Mouse (Mus musculus) kidney, adult 8-10 months (tissue): ENCODE results near the gene Ccdc62.

Experiments
- DNase-seq, 2 experiments: peaks; one replicate each; pipeline ENCODE4 v3.0.0; 2022

Gene Ccdc62

GRCm38 (mm10) chr5:123938479-123938878, 8.0 kb downstream of the Ccdc62 start:
- DNase-seq, result no peak

DNA sequence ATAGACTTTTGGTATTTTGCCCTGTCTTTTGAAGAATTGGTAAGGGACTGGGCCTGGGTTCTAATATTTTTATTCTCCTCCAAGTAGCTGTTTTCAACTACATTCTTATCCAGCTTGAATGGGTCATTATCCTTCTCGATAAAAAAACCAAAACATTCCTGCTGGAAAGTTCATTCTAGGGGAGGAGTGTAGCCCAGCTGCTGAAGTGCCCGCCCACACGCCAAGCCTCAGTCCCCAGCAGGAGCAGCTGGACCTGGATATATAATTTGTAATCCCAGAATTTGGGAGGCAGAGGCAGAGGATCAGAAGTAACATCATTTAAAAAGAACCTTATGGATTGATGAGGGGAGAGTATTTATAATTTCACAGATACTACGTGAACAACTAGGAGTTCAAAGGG, 16.1 kb downstream of the Ccdc62 start:
- no peak for DNase-seq

DNA sequence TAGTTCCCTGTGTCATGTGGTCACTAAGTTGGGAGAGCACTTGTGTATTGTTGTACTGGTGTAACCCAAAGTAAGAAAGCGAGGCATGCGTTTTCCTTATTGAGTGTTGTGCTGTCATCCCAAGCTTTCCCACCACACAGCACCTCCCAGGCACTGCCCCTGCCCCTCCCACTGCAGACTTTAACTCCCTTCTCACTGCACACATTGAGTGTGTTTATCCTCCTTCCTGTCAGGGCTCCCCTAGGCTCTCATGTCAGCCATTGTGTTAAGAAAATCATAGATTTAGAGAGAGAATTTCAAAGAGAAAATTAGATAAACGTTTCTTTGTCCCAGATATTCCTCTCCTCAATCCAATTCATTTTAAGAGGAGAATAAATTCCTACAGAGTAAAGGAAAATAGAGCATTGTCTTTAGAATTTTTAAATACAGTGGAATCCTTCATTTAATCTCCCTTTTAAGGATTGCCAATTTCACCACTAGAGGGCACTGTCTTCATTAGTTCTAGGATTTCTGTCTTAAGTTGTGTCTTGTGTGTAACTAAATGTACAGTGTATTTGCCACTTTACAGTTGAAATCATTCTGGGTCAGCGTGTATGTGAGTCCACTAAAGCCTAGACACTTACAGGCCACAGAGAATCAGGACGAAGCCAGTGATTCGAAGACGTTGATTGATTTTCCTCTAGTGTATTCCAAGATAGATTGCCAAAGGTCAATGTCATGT, 16.7 kb downstream of the Ccdc62 start:
- peak in 1 of 2 experiments; percentile 42 for DNase-seq

DNA sequence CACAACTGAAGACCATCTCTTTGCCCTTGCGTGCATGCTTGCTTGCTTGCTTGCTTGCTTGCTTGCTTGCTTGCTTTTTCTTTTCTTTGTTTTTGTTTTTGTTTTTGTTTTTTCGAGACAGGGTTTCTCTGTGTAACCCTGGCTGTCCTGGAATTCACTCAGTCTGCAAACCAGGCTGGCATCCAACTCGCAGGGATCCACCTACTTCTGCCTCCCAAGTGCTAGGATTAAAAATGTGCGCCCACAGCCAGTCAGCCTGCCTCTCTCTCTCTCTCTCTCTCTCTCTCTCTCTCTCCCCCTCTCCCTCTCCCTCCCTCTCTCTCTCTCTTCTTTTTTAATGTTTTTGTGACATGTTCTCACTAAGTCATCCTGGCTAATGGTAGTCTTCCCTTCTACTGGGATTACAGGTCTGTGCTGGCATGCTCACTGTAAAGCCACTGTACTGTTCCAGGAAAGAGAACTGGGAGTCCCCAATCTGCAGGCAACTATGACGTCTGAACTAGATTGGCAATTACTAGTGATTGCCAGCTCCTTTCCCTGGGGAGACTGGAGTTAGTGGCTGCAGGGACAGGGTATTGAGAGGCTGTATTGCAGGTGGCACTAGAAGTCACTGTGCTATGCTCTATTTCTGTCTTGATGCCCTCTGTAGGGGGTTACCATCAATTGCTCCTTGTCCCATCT, 22.0 kb downstream of the Ccdc62 start:
- DNase-seq, result no peak

DNA sequence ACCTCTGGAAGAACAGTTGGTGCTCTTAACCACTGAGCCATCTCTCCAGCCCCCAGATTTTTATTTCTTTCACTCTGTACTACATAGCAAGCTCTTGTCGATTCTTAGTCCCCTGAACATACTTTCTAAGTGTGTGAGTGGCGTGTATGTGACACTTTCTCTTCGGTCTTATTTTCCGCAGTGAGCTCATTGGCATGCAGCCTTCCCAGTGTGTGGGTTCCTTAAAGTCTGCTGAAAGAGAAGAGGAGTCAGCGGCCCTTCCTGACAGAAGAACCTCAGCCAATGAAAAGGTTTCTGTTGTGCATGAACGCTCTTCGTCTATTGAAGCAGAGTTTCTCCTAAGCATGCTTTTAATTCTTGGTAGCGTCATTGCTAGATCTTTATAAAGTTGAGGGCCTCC, 26.7 kb downstream of the Ccdc62 start:
- DNase-seq, result no peak

- no peak for DNase-seq
Observed at GRCm38 (mm10) chr5:123959018-123959417, 28.5 kb downstream of the Ccdc62 start.

- DNase-seq, result no peak
Observed at GRCm38 (mm10) chr5:123960129-123960528, 29.6 kb downstream of the Ccdc62 start.

DNA sequence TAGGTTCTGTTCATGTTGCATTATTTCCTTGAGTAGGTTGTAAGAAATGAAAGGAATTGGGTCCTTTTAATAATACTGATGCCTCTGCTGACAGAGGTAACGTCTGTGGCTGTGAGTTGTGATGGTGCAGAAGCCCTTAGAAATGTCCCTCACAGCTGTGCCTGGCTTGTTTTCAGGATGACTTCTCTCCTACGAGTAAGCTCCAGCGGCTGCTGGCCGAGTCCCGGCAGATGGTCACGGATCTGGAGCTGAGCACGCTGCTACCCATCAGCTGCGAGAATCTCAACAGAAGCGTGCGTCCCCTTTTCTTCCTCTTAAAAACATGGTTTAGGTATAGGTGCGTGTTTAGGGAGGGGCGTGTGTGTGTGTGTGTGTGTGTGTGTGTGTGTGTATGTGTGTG, 30.6 kb downstream of the Ccdc62 start:
- no peak for DNase-seq

GRCm38 (mm10) chr5:123964208-123964607, 33.7 kb downstream of the Ccdc62 start:
- DNase-seq, result no peak

GRCm38 (mm10) chr5:123966759-123967158, 36.3 kb downstream of the Ccdc62 start:
- DNase-seq, result no peak

DNA sequence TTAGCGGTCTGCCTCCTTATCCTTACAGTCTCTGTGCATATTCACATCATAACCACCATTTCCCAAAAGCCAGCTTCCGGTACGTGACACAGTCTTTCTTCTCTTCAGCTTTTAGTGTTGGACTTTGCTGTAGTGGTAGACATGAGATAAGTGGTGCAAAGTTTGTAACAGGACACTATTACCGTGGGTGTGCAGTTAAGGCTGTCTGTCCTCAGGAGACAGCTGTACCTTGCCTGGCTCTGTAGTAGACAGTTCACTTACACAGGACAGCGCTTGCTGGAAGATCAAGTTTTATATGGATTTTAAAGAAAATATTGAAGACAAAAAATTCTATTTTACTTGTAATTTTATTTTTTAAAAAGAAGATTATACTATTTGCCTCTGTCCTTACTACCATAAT, 38.0 kb downstream of the Ccdc62 start:
- DNase-seq, result no peak

GRCm38 (mm10) chr5:123969216-123969615, 38.7 kb downstream of the Ccdc62 start:
- DNase-seq, result peak; percentile 71 to 77

DNA sequence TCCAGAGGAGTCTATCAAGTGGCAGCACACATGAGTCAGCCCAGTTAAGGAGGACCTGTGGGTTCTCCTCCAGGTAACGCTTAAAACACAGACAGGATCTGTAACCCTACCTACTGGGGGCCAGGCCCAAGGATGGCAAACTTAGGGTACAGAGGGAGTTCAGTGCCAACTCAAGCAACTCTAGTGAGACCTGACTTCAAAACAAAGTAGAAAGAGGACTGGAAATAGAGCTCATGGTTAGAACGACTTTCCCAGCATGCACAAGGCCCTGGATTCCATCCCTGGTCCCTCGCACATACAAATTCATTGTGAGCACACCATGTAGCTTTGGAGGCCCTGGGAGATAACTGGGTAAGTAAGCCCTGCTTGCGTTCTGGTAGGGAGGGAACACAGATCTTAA, 40.1 kb downstream of the Ccdc62 start:
- no peak for DNase-seq

GRCm38 (mm10) chr5:123972453-123972852, 42.0 kb downstream of the Ccdc62 start:
- DNase-seq, result no peak

DNA sequence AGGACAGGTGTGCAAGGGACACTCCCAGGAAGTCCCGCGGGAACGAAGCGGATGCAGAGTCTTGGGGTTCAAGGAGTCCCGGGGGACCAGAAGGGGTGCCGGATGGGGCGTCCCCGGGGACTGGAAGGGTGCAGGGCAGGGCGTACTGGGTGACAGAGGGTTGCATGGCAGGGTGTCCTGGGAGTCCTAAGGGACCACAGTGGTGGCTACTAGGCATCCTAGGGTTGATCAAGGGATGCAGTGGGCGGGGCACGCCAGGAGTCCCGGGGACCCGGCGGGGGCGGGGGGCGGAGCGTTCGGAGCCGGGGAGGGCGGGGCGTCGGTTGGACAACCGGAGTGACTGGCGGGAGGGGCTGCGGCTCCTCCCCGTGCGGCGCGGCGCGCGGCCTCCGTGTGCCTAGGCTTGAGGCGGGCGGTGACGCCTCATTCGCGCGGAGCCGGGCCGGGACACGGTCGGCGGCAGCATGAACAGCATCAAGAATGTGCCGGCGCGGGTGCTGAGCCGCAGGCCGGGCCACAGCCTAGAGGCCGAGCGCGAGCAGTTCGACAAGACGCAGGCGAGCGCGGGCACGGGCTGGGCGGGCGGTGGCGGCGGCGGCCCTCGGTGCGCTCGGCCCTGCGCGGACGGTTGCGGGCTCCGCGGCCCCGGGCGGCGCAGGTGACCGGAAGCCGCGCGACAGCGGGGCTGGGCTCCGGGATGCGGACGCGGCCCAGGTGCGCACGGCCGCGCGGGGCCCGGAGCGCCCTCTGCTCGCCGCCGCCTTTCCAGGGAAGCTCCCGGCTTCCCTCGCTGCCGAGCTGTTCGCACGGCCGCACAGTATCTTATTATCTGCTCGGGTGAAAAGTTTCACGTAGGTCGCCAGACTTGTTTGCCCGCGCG, 43.1 kb downstream of the Ccdc62 start, which contains the start of gene Hip1r:
Gene Hip1r (plus strand): TSS at position 330 of the 880 bp plus-strand sequence.
- peak; percentile 80 to 84 for DNase-seq

DNA sequence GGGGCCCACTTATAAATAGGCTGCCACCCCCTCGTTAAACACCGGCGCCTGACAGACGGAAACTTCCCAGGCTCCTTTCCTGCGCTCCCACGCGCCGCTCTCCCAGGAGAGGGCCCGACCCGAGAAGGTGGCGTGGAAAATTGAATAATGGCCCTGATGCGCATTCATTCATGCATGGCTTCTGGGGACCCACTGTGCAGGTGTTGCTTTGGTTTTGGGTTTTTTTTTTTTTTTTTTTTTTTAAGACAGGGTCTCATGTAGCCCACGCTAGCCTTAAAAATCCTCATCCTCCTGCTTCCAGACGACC, 43.7 kb downstream of the Ccdc62 start:
- DNase-seq, result no peak

DNA sequence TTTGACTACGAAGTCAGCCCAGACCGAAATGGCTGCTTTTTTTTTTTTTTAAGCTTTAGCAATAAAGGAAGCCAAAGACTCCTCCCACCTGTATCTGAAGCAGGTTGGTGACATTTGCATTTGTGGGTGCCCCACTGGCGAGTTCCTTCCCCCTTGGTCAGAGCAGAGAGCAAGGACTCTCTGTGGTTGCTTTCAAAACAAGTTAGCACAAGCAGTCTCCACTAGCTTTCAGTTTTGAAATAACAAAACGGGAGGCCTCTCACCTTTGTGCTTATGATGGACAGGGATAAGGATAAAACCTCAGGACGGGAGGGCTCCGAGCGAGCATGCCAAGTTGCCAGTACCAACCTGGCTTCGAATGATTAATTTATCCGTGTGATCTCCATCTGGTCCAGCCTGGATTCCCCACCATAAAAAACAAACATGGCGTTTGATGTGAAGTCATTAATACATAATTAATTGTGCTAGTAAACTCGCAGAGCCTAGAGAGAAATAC, 44.2 kb downstream of the Ccdc62 start:
- DNase-seq, result peak in 1 of 2 experiments; percentile 28

GRCm38 (mm10) chr5:123975668-123976180, 45.2 kb downstream of the Ccdc62 start:
- DNase-seq, result peak; percentile 61 to 81

DNA sequence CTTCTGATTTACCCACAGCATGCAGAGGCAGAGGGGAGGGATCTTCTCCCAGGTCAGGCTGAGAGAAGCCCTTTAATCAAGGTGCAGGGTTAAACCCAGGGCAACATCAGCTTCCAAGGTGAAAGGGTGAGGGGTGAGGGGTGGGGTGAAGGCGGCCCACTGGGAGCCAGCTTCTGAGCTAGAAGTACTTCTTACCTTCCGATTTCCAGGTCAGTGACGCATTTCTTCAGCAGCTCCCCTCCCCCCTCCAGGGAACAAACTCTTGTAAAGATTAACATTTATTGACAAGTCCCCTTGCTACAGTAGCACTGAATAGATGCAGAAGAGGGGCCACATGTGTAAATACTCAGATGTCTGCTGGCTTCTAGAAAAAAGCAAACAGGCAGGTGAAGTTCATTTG, 46.8 kb downstream of the Ccdc62 start:
- peak in 1 of 2 experiments; percentile 37 for DNase-seq

DNA sequence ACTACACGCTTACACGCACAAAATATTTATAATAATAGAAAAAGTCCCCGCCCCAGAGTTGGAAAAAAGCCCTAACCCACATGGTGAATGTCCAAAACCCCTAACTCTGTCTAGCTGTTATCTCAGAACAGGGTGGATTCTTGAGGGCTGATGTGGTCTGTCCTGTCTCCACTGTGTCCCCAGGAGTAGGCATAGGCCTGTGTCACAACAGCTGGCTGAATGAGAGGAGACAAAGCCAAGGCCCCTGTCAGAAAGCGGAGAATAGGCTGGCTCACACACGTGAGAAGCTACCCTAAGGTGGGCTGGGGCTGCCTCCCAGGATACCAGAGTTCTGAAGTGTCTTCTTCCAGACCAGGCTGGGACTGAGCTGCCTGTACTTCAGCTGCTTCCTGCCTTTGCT, 47.7 kb downstream of the Ccdc62 start:
- no peak for DNase-seq

DNA sequence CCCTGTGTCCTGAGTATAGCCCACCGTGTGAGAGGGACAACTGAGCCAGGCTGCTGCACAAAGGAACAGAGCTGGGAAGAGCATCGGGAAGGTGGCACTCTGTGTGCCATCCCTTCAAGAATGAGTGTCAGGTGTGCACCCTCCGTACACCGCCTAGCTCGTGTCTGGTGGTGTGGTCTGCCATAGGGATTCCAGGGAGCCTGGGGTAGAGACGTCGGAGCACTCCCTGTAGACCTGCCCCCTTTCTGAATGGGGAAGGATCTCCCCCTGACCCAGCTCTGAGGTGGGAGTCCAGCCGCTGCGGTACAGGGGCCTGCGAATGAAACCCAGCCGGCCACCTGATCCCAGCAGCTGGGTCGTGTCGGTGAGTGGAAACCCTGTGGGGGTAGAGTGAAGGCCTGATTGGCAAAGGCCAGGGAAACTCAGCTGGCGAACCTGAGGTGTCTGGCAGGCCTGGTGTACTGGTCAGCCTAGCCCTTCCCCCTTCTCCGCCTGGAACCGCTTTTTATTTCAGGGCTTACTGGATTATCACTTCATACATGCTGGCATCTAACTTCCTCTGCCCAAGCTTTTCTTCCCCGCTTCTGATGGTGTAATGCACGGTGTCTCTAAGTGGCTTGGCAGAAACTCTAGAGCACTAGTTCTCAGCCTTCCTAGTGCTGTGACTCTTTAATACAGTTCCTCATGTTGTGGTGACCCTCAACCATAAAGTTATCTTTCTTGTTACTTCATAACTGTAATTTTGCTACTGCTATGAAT, 48.9 kb downstream of the Ccdc62 start:
- no peak for DNase-seq

DNA sequence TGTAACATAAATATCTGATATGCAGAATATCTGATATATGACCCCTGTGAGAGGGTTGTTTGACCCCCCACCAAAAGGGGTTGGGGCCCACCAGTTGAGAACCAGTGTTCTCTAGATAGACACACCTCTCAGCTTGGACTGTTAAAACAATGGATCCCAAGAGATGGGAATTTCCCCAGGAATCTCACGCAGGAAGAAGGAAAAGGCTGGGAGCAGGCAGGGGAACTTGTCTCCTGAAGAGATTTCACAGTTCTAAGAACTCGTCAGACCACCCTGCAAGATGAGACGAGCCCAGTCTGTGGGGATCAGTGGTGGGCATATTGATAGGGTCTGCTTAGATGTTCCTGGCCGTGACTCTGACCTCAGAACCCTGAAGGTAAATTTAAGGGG, 49.5 kb downstream of the Ccdc62 start:
- DNase-seq, result no peak
